Mouse (Mus musculus) left cerebral cortex, postnatal 10 days (tissue): ENCODE data around the gene Nek4. TPM values are rescaled to one million over a fixed set of nuclear protein-coding genes. Genes with fewer than 3 reads are reported as not detected.

Experiments
- DNase-seq, 2 experiments: peaks; one replicate each; pipeline ENCODE4 v3.0.0; 2021 to 2022; ENCODE audit warnings: low spot score in 2 of 2, mixed read lengths in 1 of 2; ENCODE audit errors: extremely low spot score in 1 of 2
- intact Hi-C: fragments of 180-260 bp; cut with DNase I; formaldehyde crosslinking; loops from one replicate; pipeline ENCODE4 v1.15.1; 2025
- total RNA-seq, 2 experiments: library from RNA; stranded (reverse); gene quantifications; 2 replicates each; pipeline ENCODE4 v1.2.3; 2021

Gene Nek4
- total RNA-seq, 2 experiments from 2014 or later: 12.8 to 14.4 TPM

DNA sequence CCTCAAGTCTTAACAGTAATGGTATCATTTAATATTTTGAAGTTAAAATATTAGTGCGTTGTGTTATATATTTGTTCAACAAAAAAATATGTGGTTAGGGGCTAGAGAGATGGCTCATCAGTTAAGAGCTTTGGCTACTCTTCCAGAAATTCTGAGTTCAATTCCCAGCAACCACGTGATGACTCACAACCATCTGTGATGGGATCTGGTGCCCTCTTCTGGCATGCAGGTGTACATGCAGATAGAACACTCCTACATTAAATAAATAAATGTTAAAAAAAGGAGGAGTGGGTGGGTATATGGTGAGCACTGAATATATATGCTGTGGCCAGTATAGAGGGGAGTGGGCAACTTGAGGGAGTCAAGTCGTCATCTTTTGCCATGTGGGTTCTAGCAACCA is 74.6 kb downstream of the Nek4 start:
- intact Hi-C loops: loop anchor here (5.0 kb wide), 1 partner anchor 37 kb away; no protein-coding TSS in a partner anchor
- DNase-seq: no peak

Other genes with a start within 250 kb of the Nek4 start
- gene Sfmbt1, start 236.5 kb upstream of the Nek4 start, total RNA-seq: 10 to 100 TPM; 26.7 TPM
- gene Tmem110, start 125.8 kb upstream of the Nek4 start, total RNA-seq: 10 to 100 TPM; 22.6 to 24.3 TPM
- gene Mustn1, start 72.2 kb upstream of the Nek4 start, total RNA-seq: 1 to 10 TPM; 2.2 to 2.8 TPM
- gene Itih4, start 64.9 kb upstream of the Nek4 start, total RNA-seq: under 1 TPM in 1 of 2 experiments, not detected in 1; 0.32 TPM
- 1 to 10 TPM; 6.3 to 7.6 TPM for gene Itih3, start 27.6 kb upstream of the Nek4 start, total RNA-seq
- not detected for gene Itih1, start 8.1 kb upstream of the Nek4 start, total RNA-seq
- 10 to 100 TPM; 33.9 to 37.1 TPM for gene Glt8d1, start 50.0 kb downstream of the Nek4 start, total RNA-seq
- gene Spcs1, start 50.3 kb downstream of the Nek4 start, total RNA-seq: 100 to 1,000 TPM; 176 to 187 TPM
- gene Pbrm1, start 67.8 kb downstream of the Nek4 start, total RNA-seq: 10 to 100 TPM; 66.7 to 72.3 TPM
- gene Gnl3, start 67.8 kb downstream of the Nek4 start, total RNA-seq: 10 to 100 TPM; 46.0 to 60.3 TPM
- 10 to 100 TPM; 22.9 to 24.9 TPM for gene Smim4, start 177.6 kb downstream of the Nek4 start, total RNA-seq
- 1 to 10 TPM; 6.6 to 8.5 TPM for gene Nt5dc2, start 179.7 kb downstream of the Nek4 start, total RNA-seq
- gene Stab1, start 217.3 kb downstream of the Nek4 start, total RNA-seq: 10 to 100 TPM; 24.3 to 29.6 TPM